Mouse (Mus musculus): ENCODE measurements around the gene Dgke.

DNA sequence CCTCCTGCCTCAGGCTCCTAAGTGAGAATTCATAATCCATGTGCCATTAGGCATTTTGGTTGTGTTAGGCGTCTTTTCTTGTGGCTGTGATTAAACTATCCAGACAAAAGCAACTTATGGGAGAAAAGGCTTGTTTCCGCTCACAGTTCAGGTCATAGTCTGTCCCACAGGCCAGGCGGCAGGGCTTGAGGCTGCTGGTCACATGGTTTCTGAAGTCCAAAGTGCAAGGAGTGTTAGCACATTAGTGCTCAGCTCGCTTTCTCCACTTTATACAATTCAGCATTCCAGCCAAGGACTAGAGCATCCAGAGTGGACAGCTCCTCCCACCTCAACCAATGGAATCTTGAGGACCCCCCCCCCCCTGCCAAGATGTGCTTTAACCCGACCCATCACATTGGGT is 54.4 kb downstream of the Dgke start:
- TF ChIP-seq CTCF (IDR thresholded peaks at IDR 0.05; ENCODE audit: borderline replicate concordance, extremely low read depth, insufficient read depth, insufficient read length) (no peak), POLR2A (IDR thresholded peaks at IDR 0.05; ENCODE audit: borderline replicate concordance, extremely low read depth, insufficient read depth, insufficient read length, poor library complexity, severe bottlenecking) (no peak)
